Mouse (Mus musculus) kidney, adult 10 weeks (tissue): Measurements from ENCODE around the gene Gm20683. TPM values are rescaled to one million over a fixed set of nuclear protein-coding genes. Genes with fewer than 3 reads are reported as not detected.

Experiments used
- polyA plus RNA-seq: library from polyadenylated mRNA; stranded (reverse); fragments of 350-450 nt; fragmentation: Illumina TruSeq; extraction: RNeasy Lipid Tissue Mini Kit (QIAGEN cat#74804); gene quantifications from one replicate; pipeline ENCODE4 v1.2.3, GENCODE M21; 2014; ENCODE audit warnings: low read depth, low replicate concordance

Gene Gm20683
- polyA plus RNA-seq: not detected

DNA sequence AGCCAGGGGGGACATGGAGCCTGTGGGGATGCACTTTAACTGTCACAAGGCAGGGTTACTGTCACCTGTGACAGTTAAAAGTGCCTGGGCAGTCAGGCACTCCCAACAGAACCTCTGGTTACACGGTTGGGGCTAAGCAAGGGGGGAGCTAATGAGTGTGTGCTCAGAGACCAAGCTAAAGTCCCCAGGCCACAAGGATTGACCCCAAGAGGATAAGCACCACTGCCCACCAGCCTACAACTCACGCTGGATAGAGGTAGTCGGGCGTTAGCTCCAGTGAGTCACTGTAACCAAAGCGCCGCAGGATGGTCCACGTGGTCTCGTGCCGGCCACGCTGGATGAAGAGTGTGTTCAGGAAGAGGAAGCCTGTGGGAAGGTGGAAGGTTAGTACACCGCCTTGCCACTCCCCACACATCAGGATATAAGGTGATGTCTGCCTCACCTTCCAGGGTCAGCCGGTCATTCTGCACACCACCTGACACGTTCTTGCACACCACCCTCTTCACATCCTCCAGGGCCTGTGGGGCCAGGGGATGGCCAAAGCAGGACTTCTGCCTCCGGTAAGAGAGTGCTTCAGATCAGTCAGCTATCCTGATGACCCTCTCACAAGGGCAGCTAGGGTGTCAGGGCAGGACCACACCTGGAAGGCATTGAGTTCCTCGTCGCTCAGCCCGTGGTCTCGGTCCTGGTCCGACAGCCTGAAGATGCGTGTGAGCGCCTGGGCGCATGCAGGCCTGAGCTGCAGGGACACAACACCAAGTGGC, at the start of gene Gm20683:
Gm20683 (minus strand) TSS at position 647 of the 764 bp plus-strand sequence.

DNA sequence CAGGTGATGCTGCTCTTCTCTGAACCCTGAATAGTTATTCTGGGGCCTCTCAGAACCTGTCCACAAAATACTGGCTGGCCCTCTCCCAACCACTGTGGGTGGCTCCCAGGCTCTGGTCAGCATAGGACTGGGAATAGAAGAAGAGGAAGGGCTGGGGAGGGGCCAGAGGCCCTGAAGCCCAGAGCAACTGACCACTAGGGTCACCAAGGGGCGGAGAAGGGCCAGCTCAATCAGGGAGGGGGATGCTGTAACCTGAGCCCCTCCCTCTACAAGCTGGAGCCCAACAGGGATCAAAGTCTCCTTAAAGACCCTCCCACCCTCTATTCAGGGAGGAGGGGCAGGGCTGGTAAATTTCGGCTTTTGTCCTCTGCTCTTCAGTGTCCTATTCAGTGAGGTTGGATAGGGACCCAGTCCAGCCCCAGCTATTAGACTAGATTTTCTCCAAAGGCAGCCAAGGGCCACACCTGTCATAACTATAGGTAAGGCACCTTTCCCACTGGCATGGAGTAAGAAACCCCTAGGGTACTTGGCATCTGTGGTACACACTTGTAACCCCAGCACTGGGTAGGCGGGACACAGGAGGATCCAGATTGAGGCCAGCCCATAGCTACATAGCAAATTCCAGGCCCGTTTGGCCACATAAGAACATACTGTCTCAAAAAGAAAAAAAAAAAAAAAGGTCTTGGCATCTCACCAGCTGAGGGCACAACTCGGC, 38.8 kb upstream of the Gm20683 start, which contains the start of gene Wfikkn1:
Wfikkn1 (minus strand) TSS at position 663 of the 715 bp plus-strand sequence.

DNA sequence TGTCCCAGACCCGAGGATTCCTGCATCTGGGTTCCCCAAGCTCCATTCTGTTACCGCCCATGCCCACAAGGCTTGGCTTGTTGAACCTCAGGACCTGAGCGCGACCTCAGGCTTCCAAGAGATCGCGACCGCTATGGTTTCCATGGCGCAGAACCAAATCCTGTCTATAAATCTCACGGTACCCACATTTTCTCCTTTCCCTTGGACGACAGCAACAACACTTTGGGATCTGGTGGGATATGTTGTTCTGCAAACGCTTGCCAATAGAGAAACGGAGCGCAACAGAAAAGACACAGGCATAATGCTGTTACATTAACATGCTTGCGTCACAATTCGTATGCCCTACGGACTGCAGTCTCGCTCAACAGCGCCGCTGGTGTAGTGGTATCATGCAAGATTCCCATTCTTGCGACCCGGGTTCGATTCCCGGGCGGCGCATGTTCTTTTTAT, 33.2 kb upstream of the Gm20683 start, which contains the start of gene Mettl26:
Mettl26 (plus strand) TSS at position 354 of the 450 bp plus-strand sequence.

DNA sequence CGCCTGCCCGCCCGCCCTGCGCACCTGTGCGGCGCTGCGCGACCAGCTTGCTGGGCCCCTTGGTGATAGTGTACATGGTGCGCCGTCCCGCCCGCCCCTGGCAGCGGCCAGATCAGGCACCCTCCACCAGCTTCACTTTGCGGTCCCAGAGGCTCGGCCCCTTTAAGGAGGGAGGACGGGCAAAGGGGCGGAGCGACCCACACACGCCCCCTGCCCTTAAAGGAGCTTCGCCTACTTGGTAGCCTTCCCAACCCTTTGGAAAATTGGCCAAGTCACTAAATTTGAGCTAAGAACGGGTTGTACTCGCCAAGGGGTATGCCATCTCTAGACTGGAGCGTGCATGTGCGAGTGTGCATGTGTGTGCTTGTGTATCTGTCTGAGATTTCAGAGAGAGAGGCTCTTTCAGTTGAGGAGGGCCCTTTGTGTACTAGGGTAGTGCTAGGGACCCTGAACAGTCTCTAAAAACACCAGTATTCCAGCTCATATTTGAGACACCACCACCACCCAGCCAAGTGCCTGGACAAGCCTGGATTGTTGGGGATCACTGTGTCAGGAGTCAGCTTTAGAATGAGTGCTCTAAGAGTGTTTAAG, 27.1 kb upstream of the Gm20683 start, which contains the start of gene Mcrip2:
Mcrip2 (minus strand) TSS at position 164 of the 591 bp plus-strand sequence.

DNA sequence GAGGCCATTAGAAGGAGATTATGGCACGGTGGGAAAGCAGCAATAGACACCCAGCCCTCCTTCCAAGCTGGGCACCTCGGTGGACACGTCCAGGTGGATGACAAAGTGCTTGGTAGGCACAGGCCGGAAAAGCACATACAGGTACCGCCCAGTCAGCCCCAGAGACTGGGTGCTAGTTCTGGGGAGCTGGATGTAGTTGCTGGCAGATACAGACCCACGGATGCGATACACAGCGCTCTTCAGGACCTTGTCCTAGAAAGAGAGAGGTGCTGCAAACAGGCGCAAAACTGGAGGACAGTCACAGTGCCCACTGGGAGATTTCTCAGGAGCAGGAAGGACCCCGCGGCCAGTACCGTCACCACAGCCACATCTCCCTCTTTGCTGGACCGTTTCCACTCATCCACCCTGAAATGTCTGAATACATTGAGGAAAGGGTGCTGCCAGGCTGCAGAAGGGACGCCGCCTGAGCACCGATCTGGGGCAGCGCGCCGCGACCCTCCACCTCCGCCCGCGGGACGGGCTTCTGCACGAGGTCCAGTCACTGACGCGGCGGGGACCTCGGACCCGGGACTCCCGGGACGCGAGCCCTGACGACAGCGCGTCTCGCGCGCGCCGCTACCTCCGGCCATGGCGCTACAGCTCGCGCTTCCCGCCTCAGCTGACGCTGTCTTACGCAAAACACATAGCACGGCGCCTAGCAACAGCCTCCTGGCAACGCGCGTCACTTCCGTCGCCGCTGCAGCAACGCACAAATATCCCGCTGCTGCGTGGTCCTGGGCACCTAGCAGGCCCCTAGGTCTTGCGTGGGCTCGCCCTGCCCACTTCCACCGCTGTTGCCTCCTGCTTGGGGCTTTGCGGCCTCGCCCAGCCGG, 19.5 kb upstream of the Gm20683 start, which contains the start of gene Wdr90:
Wdr90 (minus strand) TSS at position 670 of the 872 bp plus-strand sequence.

DNA sequence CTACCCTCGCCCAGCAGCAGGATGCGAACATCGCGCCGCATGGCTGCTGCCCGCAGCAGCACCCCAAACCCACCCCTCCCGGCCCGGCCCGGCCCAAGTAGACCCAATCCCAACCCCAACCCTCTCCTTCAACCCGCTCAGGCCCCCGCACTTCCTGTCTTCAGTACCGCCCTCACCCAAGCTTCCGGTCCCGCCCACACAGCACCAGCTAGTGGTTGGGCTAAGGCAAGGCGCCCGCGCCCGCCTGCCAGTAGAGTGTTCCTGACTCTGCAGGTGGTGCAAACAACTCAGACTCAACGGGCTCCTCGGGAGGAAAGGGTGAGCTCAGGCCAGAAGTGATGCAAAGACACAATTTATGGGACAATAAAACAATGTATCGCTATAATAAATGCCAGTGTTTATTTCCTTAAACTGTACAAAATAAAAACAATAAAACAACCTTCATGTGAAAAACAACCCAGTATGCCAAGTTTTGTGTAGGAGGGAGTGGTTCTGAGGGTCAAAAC, 2.9 kb upstream of the Gm20683 start, which contains the start of gene Rhot2:
Rhot2 (minus strand) TSS at position 456 of the 506 bp plus-strand sequence.

DNA sequence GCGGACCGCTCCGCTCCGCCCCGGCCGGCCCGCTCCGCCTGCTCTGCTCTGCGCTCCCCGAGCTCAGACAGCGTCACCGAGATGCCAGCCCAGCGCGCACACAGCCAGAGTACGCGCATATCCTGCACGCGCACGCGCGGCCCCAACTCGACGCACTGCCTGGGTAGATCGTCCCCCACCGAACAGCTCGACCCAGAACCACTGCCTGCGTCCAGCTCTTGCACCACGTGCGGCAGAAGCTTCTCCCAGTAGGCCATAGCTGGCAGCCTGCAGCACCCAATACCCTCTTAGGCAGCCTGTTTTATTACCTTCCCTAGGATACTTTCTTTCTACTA, 4.5 kb downstream of the Gm20683 start, which contains the start of gene Rhbdl1:
Rhbdl1 (minus strand) TSS at position 220 of the 335 bp plus-strand sequence.

DNA sequence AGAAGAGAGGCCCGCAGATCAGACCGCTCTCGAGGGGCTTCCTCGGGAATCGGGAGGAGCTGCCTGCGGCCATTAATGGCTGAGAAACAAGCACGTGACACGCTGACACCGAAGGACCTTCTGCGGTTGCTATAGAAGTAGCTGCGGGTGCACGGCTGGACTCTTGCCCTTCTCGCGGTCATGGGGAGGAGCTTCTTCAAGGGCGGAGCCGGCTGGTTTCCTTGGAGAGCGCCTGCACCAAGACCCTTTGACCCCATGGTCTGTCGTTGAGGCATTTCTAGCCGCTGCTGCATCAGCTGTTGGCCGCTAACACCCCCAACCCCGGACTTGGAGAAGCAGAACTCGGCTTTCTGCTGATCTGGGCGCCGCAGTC, 8.3 kb downstream of the Gm20683 start, which contains the start of gene Stub1:
Stub1 (minus strand) TSS at position 114 of the 373 bp plus-strand sequence.

DNA sequence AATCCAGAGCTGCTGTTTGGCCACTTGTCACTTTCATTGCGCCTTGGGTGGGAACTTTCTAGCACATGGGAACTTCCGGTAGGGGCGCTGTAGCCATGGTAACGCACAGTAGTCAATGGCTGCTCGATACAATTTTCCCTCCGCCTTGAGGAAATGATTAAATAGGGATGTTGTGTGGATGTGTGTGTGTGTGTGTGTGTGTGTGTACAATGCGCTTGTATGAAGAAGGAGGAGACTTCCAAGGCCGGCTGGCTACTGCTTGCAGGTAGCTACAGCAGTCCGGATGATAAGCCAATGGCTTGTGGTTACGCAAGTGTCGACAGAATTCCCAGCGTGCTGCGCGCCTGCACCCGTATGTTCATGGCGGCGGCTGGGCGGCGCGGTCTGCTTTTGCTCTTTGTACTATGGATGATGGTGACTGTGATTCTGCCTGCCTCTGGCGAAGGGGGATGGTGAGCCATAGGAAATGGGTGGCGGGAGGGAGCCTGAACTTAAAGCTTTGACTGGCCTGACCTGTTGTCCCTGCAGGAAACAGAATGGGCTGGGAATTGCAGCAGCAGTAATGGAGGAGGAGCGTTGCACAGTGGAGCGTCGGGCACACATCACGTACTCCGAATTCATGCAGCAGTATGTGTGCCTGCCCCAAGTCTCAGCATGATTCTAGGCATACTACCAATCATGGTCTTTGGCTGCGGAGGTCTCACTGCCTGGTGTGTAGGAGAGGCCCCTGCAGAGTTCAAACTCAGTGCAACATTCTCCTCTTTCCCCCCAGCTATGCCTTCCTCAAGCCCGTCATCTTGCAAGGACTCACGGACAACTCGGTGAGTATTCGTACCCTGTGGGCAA, 12.6 kb downstream of the Gm20683 start, which contains the start of gene Jmjd8:
Jmjd8 (plus strand) TSS at position 156 of the 846 bp plus-strand sequence.

DNA sequence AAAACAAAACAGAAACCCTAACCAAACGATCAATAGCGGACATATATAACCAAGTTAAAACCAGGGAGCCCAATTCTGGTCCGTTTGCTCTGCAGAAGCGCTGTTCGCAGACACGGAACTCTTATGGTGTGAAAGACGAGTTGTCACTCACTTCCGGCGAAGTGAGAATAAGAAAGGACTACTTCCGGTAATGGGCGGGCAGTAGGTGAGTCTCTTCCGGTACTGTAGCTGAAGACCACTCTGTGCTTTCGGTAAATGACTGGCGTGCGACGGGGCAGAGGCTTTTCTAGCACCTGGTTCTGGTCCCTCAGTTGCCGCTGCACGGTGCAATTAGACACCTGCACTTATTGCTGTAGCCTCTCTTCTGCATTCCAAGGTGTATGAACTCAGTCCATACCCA, 18.1 kb downstream of the Gm20683 start, which contains the start of gene Wdr24:
Wdr24 (plus strand) TSS at position 176 of the 400 bp plus-strand sequence.

DNA sequence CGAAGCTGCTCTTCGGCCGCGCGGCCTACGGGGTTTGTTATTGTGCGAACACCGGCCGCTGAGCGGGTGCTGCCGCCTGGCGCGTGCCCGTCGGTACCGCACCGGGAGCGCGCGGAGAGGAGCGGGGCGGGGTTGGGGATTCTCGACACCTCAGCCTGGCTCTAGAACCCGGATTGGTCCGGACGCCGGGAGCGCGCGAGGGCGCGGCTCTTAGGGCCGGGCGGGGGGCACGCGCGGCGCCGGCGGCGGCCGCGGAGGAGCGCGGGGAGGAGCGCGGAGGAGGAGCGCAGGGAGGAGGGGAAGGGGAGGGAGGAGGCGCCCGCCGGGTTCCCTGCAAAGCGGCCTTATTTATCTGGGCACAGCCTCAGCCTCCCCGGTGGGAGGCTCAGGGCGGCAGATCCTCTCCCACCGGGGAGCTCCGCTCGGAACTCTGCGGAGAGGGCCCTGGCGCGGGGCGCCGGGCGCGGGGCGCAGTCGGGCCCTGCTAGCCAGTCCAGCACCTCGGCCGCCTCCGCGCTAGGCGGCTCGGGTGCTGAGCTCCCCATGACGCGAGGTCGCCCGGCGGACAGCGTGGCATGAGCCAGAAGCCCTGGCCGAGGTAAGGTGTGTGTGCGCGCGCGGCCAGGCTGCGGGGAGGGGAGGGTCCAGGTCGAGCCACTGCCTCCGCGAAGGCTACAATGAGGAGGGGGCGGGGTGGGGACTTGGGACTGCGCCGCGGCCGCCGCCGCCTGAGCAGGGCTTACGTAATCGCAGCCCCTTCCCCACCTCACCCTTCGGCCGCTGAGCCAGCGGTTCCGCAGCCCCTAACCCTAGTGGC, 32.6 kb downstream of the Gm20683 start, which contains the start of gene Fbxl16:
Fbxl16 (plus strand) TSS at position 297 of the 817 bp plus-strand sequence.

DNA sequence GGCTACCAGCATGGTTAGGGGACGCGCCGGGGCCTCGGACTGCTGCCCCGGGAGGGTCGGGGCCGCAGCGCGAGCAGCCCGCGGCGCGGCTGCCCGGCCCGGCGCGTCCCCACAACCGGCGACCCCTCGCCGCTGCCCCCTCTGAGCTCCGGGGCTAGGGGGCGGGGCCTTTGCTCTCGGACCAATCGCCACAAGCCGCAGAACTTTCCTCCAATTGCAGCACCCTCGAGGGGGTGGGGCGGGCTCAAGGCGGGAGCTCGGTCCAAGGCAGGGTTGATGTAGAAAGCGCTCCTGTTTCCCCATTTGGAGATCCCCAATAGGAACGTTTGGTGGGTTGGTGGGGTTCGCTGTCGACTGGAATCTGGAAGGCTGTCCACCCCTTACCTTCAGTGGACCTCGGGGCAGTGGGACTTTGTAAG, 44.6 kb downstream of the Gm20683 start, which contains the start of gene Metrn:
Metrn (minus strand) TSS at position 186 of the 419 bp plus-strand sequence.

DNA sequence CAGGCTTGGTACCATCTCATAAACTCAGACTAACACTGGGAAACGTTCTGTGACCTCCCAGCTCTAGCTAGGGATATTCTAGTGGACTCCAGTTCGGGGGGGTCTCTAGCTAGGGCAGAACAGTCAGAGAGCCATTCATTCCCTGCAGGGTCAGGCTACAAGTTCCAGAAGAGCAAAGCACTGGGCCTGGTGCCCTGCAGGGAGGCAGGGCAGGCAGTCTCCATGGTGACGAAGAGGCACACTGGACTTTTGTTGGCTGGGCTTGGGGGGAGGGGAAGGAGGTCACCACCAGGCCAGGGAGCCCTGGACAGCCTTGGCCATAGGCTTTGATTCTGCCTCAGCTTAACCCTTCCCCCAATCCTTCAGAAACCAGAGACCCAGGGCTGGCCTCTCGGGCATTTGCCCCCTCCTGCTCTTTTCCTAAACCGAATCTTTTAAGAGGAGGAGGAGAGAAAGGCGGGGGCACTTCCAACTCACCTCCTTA, 45.9 kb downstream of the Gm20683 start, which contains the start of gene AC134908.4:
AC134908.4 (minus strand) TSS at position 51 of the 484 bp plus-strand sequence.

DNA sequence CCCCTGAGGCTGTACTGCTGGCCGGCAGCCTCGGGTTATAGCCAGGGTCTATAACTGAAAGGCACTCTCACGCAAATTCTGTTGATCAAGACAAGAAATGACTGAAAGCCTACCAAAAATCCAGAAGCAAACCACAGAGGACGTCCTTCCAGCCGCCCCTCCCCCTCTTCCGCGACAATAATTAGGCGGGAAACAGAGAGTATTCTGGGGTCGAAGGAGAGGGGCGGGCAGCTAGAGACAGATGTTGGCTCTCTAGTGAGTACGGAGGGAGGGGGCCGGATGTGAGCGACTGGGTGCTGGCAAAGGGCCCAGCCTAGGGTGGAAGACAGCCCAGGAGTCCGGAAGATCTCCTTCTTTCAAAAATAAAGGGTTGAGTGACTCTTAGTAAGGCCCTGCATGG, 48.9 kb downstream of the Gm20683 start, which contains the start of gene Fam173a:
Fam173a (minus strand) TSS at position 287 of the 400 bp plus-strand sequence.

DNA sequence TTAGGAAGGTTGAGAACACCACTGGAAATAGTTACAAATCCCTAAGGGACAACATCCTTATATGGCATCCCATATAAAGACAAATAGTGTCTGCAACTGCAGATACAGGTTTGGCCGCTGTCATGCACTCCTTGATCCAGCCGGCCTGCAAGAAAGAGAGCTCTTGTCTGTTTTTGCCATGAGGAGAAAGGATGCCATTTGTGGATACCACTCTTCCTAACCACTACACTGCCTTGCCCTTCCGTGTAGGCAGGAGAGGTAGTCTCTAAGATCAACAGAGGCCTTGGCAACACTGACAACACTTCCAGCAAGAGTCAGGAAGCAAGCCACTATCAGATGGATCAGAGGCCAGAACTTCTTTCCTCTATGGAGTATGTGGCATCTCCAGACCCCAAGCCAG, 55.3 kb downstream of the Gm20683 start, which contains the start of gene Ccdc78:
Ccdc78 (plus strand) TSS at position 301 of the 400 bp plus-strand sequence.

DNA sequence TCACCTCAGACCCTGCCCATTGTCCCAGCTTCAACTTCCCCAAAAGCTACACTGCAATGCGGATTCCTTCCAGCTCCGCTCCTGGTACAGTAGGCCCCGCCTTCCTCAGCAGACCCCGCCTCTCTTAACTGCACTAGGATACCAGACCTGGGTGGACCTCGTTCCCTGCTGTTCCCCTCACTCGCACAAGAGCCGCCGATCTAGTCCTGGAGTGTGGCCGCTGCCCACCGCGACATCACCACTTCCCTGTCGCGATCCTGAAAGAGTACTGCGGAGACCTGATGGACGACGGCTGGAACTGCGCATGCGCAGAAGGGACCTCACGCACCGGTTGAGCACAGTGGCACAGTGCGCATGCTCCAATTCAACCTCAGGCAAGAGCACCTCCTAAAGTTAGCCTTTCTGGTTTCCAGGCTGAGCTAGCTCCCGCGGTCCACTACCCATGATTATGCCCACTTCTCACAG, 56.2 kb downstream of the Gm20683 start, which contains the start of gene Haghl:
Haghl (minus strand) TSS at position 393 of the 465 bp plus-strand sequence.

